Mouse (Mus musculus) stomach, adult 2 months (tissue): ENCODE results near the gene Noxa1. TPM values are rescaled to one million over a fixed set of nuclear protein-coding genes. Genes with fewer than 3 reads are reported as not detected.

ENCODE experiments used
- polyA plus RNA-seq: library from polyadenylated mRNA; depleted of rRNA; stranded (reverse); fragments of >200 nt; gene quantifications from 2 replicates; pipeline ENCODE4 v1.2.3, GENCODE M21; 2012; rRNA removed

Noxa1 gene
- 14.8 and 16.5 TPM in 2 replicates for polyA plus RNA-seq

DNA sequence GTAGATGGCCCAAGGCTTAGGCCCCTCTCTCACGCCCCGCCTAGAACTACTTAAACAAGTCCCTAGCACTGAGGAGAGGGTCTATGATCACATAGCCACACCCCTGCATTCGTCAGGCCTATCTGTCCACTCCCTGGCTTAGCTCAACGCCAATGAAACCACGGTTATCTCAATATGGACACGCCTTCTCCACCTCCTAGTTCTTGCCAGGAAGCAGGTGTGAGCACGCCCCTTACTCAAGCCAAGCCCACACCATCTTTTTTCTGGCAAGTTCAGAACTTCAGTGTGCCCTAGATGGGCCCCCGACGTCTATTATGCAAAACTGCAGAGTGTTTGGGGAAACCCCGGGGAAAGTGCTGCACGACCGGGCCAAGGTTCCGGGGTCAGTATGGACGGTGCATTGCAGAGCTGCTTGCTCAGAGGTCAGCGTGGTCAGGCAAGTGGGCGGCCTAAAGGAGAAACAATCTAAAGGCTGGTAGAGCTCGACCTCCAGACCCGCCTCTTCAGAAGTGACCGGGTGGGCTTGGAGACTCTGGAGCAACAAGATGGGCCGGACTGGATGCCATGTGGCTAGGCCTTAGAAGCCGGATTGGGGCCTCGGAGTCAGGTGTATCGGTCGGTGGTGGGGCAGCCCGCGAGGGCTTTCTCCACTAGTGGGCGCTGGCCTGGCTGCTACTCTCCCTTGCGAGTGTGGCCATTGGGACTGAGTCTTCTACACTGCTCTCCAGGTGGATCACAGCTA is at the start of gene Noxa1:
Gene Noxa1, minus strand, starts transcription at position 41 of the 742 bp plus-strand sequence.

DNA sequence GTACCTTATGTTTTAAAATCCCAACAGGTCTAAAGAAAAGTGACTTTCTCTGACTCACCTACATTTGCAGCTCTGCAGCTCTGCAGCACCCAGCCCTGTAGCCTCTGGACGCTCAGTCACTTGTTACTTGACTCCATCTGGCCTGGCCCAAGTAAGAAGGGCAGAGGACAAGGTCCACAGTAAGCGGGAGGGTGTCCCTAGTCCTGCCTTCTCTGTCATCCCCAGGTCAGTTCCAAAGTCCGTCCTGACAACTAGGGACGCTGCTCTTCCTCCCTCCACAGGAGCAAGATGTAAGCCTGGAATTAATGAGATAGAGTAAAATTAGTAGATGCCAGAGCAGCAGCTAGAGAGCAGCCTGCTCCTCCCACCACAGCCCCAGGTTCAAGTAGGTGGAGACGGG is 14.9 kb downstream of the Noxa1 start, which contains the start of gene Entpd8:
Gene Entpd8, plus strand, starts transcription at position 229 of the 400 bp plus-strand sequence.

DNA sequence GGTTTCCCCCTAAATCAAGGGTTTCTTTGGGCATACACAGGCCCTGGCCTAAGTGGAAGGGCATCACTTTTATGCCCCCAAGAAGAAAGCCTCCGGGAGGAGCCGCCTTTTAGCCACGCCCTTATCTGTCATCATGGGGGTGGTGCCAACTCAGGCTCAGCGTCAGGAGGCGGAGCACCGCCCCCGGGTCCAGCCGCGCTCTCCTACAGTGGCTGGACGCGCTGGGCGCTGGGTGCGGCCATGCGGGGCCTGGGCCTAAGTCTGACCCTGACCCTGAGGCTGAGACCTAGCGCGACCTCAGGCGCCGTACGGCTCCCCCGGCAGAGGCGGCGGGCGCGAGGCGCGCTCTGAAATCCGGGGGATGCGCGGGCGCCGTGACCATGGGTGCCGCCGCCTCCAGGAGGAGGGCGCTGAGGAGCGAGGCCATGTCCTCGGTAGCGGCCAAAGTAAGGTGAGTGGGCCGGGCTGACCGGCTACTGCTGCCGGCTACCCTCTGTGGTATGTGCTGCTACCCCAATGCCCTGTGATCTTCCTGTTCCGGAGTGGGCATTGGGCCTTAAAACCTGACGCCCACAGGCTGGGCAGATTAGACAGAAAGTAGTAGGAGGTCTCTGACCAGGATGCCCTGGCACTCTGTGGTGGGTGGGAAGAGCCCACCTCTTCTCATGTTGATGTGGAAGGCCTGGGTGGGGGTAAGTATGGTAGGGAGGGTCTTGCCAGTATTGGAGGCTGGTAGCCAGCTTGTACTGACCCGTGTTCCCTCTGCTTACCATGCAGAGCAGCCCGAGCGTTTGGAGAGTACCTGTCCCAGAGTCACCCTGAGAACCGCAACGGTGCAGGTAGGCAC is 40.5 kb downstream of the Noxa1 start, which contains the start of gene Nsmf:
Gene Nsmf, plus strand, starts transcription at position 135 of the 847 bp plus-strand sequence.

Other genes with a start within 250 kb of the Noxa1 start
- 19.1 and 23.2 TPM in 2 replicates for gene Ehmt1, start 175.5 kb downstream of the Noxa1 start, polyA plus RNA-seq
- gene Arrdc1, start 159.9 kb downstream of the Noxa1 start, polyA plus RNA-seq = 215 and 266 TPM in 2 replicates
- 1.5 and 1.8 TPM in 2 replicates for gene Zmynd19, start 145.4 kb downstream of the Noxa1 start, polyA plus RNA-seq
- 2.6 and 4.0 TPM in 2 replicates for gene Dph7, start 132.7 kb downstream of the Noxa1 start, polyA plus RNA-seq
- 15.7 and 16.1 TPM in 2 replicates for gene Mrpl41, start 120.1 kb downstream of the Noxa1 start, polyA plus RNA-seq
- gene Pnpla7, start 119.1 kb downstream of the Noxa1 start, polyA plus RNA-seq = 3.3 and 4.3 TPM in 2 replicates
- 43.8 and 57.8 TPM in 2 replicates for gene Nsmf, start 40.8 kb downstream of the Noxa1 start, polyA plus RNA-seq
- gene Entpd8, start 14.8 kb downstream of the Noxa1 start, polyA plus RNA-seq = 6.6 and 9.0 TPM in 2 replicates
- gene Nrarp, start 85.6 kb upstream of the Noxa1 start, polyA plus RNA-seq = 41.8 and 62.3 TPM in 2 replicates
- gene Tor4a, start 101.7 kb upstream of the Noxa1 start, polyA plus RNA-seq = 20.0 and 23.5 TPM in 2 replicates
- gene Nelfb, start 116.3 kb upstream of the Noxa1 start, polyA plus RNA-seq = 29.3 and 32.6 TPM in 2 replicates
- not detected in 2 replicates for gene Stpg3, start 119.5 kb upstream of the Noxa1 start, polyA plus RNA-seq
- 0.35 TPM in 1 of 2 replicates, not detected in the other for gene Fam166a, start 123.6 kb upstream of the Noxa1 start, polyA plus RNA-seq
- gene Tubb4b, start 129.6 kb upstream of the Noxa1 start, polyA plus RNA-seq = 278 and 313 TPM in 2 replicates
- gene Slc34a3, start 139.2 kb upstream of the Noxa1 start, polyA plus RNA-seq = 0.29 and 0.32 TPM in 2 replicates
- 0.77 and 0.82 TPM in 2 replicates for gene Rnf224, start 141.6 kb upstream of the Noxa1 start, polyA plus RNA-seq
- 100 and 146 TPM in 2 replicates for gene Rnf208, start 147.1 kb upstream of the Noxa1 start, polyA plus RNA-seq
- 216 and 387 TPM in 2 replicates for gene Cysrt1, start 147.3 kb upstream of the Noxa1 start, polyA plus RNA-seq
- 24.8 and 31.7 TPM in 2 replicates for gene AL732309.1, start 151.7 kb upstream of the Noxa1 start, polyA plus RNA-seq
- 26.1 and 51.6 TPM in 2 replicates for gene Tmem203, start 160.3 kb upstream of the Noxa1 start, polyA plus RNA-seq
- 76.7 and 110 TPM in 2 replicates for gene Tprn, start 167.5 kb upstream of the Noxa1 start, polyA plus RNA-seq
- gene Ssna1, start 177.3 kb upstream of the Noxa1 start, polyA plus RNA-seq = 32.6 and 42.6 TPM in 2 replicates
- 38.5 and 51.1 TPM in 2 replicates for gene Anapc2, start 177.3 kb upstream of the Noxa1 start, polyA plus RNA-seq
- gene Tmem210, start 193.0 kb upstream of the Noxa1 start, polyA plus RNA-seq = not detected in 2 replicates
- 120 and 141 TPM in 2 replicates for gene Lrrc26, start 194.8 kb upstream of the Noxa1 start, polyA plus RNA-seq
- gene Grin1, start 224.0 kb upstream of the Noxa1 start, polyA plus RNA-seq = 1.7 and 2.6 TPM in 2 replicates
- 6.1 and 7.3 TPM in 2 replicates for gene Man1b1, start 237.2 kb upstream of the Noxa1 start, polyA plus RNA-seq